Mouse (Mus musculus): ENCODE measurements around the gene Entpd1.

DNA sequence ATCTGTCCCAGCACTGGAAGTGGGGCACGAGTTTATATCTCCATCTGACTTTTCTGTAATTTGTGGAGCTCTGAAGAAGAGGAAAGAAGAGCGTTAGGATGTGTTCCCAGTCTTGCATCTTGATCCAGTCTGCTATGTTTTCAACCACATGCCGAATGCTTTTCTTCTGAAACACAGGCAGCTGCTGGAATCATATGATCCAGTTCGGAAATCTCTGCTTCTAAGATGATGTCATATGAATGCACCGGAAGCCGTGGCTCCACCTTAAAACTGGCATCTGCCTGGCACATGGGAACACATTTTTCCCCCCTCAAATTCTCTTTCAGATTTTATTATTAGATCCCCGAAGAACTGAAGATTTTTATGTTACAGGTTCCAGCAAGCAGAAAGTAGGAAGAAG is 2.6 kb downstream of the Entpd1 start:
- TF ChIP-seq TAL1 (conservative IDR thresholded peaks at IDR 0.05; ENCODE audit: low read depth, low read length) (no peak), CTCF (IDR thresholded peaks at IDR 0.05; ENCODE audit: low read depth, low read length) (no peak), GATA1 (IDR thresholded peaks at IDR 0.05; ENCODE audit: borderline replicate concordance, low read length) (no peak)

All from G1E (cell line).